Mouse (Mus musculus): ENCODE measurements at regions not wholly inside any gene's neighbourhood (a gene's known extent, or its start where the extent isn't known, plus 50 kb on each side); places are given as distances from the start of the nearest gene placed in this dataset.

- DNase-seq (ENCODE audit: low read depth, low spot score), result no peak
Observed at GRCm38 (mm10) chr12:55930468-55930867, 94.3 kb downstream of the Brms1l start.

GRCm38 (mm10) chr12:55926974-55927321, 90.8 kb downstream of the Brms1l start:
- no peak for DNase-seq (ENCODE audit: low read depth, low spot score)

GRCm38 (mm10) chr12:55926276-55926973, 90.3 kb downstream of the Brms1l start:
- DNase-seq (ENCODE audit: low read depth, low spot score), result no peak

Measured in retina, adult 2 months (tissue).